8 mouse cellular contexts compared by ENCODE assay signal in the genomic region with DNA sequence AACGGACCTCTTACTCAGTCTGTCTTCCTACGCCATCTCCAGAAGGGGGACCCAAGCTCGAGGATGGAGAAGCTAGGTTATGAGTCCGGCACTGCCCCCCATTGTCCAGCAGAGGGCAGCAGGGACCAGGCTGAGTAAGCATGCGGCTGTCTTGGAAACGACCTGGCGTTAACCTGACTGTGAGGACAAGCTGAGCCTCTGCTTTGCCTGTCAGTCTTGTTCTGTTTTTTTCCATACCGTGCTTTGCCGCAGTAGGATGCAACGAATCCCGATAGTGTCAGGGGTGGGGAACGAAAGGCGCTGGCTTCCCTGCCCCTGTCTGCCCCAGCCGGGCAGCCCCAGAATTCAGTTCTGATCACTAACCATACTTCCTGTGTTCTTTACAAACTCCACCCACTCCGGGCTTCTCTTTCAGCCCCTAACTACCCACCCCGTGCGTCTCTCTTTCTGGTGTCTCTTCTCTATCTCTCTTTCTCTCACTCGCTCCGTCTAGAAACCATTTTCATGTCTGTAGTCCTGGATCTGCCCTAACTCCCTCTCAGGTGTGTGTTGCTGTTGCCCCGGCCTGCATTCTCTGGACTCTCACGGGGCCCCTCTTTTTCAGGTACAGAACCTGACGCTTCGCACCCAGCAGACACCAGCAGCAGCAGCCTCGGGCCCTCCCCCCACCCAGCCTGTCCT. TPM values are rescaled to one million over a fixed set of nuclear protein-coding genes. Genes with fewer than 3 reads are reported as not detected.
DNase-seq lines count a peak whose midpoint lies in the region; ATAC-seq and TF ChIP-seq lines count a peak whose summit lies in the region.

No protein-coding gene starts in this region.

- DNase-seq in ZHBTc4 (ENCODE audit: low read depth, low spot score): peak; percentile 96
- peak; percentile 91 for DNase-seq in gastrocnemius, adult 2 months
- DNase-seq in hindlimb bud, embryonic 11.5 days (ENCODE audit: extremely low spot score, low read depth, low spot score): peak; percentile 86
- peak; percentile 76 to 87 for DNase-seq in left cerebral cortex, adult 8-10 months (ENCODE audit: low spot score in 2 of 2)
- peak; percentile 88 for DNase-seq in right cerebral cortex, postnatal 14 days
- DNase-seq in urinary bladder, postnatal 36 days (ENCODE audit: low spot score in 2 of 2): peak; percentile 88 to 92

- intact Hi-C loops in gastrocnemius, adult 2 months (cut with DNase I): loop anchor here (1.0 to 5.0 kb wide), 3 partner anchors 65 to 147 kb away; a partner anchor contains a TSS

- no peak; the same call in 1 of the 2 replicates for TF ChIP-seq CTCF in gastrocnemius, adult 2 months (IDR thresholded peaks at IDR 0.05)

- ATAC-seq in common myeloid progenitor, adult 5-6 weeks (replicated peaks; ENCODE audit: low read depth, poor library complexity, severe bottlenecking): peak; percentile 83
- ATAC-seq in megakaryocyte progenitor cell, adult 5-6 weeks (replicated peaks; ENCODE audit: poor library complexity): peak; percentile 79

- peak overlapping the region; percentile 71 for H3K27ac ChIP-seq in gastrocnemius, adult 2 months

- H3K4me3 ChIP-seq in gastrocnemius, adult 2 months: peak overlapping the region; percentile 65

RNA-seq across cellular contexts. Expression of a gene that starts 43.6 kb away (rescaled TPM):
- total RNA-seq in common myeloid progenitor, adult 5-6 weeks (2017): 0.09 TPM in 1 of 2 replicates, not detected in the other
- under 1 TPM; 0.10 to 0.14 TPM for total RNA-seq in gastrocnemius, adult 2 months (2021)
- total RNA-seq in left cerebral cortex, adult 8-10 months (2022): under 1 TPM; 0.09 to 0.39 (median 0.27) TPM
- not detected in 2 replicates for total RNA-seq in megakaryocyte progenitor cell, adult 5-6 weeks (2015)
- total RNA-seq in megakaryocyte progenitor cell, adult 5-6 weeks (2017): not detected in 2 replicates

RNA-seq across cellular contexts. Expression of a gene that starts 57.1 kb away (rescaled TPM):
- total RNA-seq in common myeloid progenitor, adult 5-6 weeks (2017): 21.2 and 23.0 TPM in 2 replicates
- 10 to 100 TPM; 17.3 to 25.1 TPM for total RNA-seq in gastrocnemius, adult 2 months (2021)
- total RNA-seq in left cerebral cortex, adult 8-10 months (2022): 10 to 100 TPM; 88.6 to 92.0 (median 90.0) TPM
- total RNA-seq in megakaryocyte progenitor cell, adult 5-6 weeks (2015): 28.0 and 35.0 TPM in 2 replicates
- 13.9 and 21.2 TPM in 2 replicates for total RNA-seq in megakaryocyte progenitor cell, adult 5-6 weeks (2017)

Comparison
In these comparisons a context has a peak if more than half of its experiments do, and no peak if none do; other contexts are left out.
1. Peak in every context shown above with its lines: DNase-seq, ATAC-seq, H3K4me3 ChIP-seq and H3K27ac ChIP-seq.